Mouse (Mus musculus) kidney, adult 9 months (tissue): ENCODE results near the gene E130218I03Rik.

ENCODE experiments used
- DNase-seq: peaks from one replicate; pipeline ENCODE4 v3.0.0; 2022

The E130218I03Rik gene

DNA sequence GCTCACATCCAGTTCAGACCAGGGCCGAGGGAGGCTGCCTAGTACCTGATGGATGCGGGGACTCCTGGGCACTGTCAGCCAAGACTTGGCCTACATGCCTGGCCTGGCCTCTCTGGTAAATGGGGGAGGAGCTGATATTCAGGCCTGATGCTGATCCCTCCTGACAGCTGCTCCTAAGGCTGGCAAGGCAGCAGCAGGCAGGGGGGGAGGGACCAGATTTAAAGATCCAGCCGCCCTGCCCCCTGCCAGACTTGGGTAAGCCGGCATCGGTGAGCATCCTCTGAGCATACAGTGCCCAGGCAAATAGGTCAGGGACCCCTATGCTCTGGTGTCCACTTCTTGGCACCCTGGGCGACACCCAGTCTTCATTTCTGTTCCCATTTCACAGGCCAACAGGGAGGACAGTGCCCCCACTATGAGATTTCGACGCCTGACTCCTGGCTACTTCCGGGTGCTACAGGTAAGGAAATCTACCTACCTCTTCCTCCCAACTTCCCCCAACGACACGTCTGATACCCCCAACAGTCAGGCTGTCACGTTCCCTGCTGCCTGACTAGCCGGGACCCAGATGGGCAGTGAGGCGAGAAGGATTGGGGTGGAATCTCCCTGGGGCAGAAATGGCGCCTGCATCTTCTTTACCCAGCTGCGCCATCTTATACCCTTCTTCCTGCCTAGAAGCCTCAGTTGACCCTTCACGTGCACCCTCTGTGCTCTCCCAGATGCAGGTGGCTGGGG is at the start of gene E130218I03Rik:
Gene E130218I03Rik, plus strand, starts transcription at position 147 of the 735 bp plus-strand sequence.
- no peak for DNase-seq

DNA sequence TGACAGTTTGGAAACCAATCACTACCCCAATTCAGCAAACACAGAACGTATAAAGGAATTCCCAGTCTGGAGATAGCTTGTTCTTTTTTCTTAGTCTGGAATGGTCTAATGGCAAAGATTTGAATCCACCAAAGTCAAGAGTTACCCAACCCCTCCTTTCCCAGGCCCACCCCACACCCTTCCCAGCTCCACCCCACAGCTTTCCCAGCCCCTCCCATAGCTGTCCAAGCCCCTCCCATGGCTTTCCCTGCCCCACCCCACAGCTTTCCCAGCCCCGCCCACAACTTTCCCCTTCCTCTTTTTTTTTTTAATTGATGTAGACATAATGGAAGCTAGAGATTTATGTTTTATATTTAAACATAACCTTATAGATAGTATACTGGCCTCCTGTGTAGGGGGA is 44.1 kb upstream of the E130218I03Rik start:
- no peak for DNase-seq

- no peak for DNase-seq
Observed at GRCm38 (mm10) chr4:134202904-134203303, 40.6 kb upstream of the E130218I03Rik start, which contains the start of gene Gm7534. Gm7534 (minus strand) TSS chr4:134203004.

- DNase-seq: no peak
Observed at GRCm38 (mm10) chr4:134203340-134203896, 40.0 kb upstream of the E130218I03Rik start.

GRCm38 (mm10) chr4:134206488-134207053 is 36.9 kb upstream of the E130218I03Rik start:
- no peak for DNase-seq

DNA sequence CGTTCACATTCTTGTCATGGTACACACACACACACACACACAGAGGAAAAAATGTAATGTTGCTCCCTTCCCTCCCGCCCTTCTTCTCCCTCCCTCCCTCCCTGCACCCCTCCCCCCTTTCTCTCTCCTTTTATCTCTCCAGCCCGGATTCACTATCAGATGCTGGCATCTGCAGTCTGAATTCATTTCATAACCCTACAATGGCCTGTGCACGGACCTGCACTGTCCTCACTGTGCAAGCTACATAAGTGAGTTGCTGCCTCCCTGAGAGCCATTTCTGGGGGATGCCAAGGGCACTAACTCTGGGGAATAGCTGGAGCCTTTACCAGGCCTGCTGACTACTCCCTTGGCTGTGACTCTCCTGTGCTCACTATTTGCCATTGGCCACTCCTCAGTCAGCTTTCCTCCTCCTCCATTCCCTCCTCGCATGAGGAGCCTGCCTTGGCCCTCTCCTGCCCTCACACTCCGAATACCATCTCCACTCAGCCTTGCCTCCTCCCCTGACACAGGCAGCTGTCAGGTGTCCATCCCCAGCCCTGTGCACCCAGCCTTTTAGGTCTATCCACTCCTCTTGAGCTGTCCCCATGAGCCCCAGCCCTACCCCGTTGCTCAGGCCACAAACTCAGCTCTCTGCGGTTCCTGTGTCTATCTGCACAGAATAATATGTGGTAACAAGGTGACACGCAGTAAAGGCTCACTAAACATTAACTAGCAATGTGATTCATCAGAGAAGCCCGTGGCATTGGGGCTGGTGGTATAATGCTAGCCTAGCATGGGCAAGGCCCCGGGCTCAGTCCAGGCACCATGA is 20.5 kb upstream of the E130218I03Rik start:
- DNase-seq: peak; percentile 45

GRCm38 (mm10) chr4:134227194-134227593 is 16.3 kb upstream of the E130218I03Rik start, which contains the start of gene Catsper4:
Catsper4 (minus strand) TSS chr4:134227383.
- DNase-seq: no peak

GRCm38 (mm10) chr4:134230431-134230830 is 13.0 kb upstream of the E130218I03Rik start:
- DNase-seq: peak; percentile 65

DNA sequence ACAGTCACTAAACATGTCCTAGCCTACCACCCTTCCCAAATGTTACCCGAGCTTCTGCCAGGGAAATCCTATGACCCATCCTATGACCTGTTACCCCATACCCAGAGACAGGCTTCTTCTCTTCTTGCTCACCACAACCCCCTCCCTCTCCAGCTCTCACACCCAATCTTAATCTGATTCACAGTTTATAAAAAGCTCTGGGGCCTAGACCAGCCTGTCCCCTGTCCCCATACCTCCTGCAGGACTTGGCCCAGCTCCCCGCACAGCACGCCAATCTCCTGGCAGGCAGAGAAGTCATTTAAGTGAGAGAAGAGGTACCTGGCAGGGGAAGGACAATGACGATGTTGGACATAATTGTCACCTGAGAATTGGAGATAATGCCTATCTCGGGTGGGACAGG is 8.6 kb upstream of the E130218I03Rik start:
- DNase-seq: no peak

GRCm38 (mm10) chr4:134237582-134238278 is 5.7 kb upstream of the E130218I03Rik start:
- no peak for DNase-seq

DNA sequence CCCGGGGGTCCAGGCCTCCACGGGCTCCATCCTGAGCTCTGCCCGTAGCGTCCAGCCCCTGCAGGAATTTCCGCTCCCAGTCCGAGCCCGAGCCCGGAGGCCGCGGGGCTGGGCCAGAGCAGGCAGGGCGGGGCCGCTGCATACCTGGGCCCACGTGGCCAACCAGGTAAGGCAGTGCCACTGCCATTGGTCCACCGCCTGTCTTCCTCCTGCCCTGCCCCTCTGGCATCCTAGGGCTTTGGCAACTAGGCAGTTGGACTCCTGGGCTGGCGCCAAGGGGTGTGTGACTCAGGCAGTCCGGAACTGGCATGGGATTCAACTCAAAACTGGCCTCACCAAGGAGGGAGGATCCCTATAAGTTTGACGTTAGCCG is 5.2 kb upstream of the E130218I03Rik start, which contains the start of gene Cnksr1:
Gene Cnksr1, minus strand, starts transcription at position 121 of the 373 bp plus-strand sequence.
- peak; percentile 96 for DNase-seq

GRCm38 (mm10) chr4:134238686-134239085 is 4.8 kb upstream of the E130218I03Rik start:
- no peak for DNase-seq

DNA sequence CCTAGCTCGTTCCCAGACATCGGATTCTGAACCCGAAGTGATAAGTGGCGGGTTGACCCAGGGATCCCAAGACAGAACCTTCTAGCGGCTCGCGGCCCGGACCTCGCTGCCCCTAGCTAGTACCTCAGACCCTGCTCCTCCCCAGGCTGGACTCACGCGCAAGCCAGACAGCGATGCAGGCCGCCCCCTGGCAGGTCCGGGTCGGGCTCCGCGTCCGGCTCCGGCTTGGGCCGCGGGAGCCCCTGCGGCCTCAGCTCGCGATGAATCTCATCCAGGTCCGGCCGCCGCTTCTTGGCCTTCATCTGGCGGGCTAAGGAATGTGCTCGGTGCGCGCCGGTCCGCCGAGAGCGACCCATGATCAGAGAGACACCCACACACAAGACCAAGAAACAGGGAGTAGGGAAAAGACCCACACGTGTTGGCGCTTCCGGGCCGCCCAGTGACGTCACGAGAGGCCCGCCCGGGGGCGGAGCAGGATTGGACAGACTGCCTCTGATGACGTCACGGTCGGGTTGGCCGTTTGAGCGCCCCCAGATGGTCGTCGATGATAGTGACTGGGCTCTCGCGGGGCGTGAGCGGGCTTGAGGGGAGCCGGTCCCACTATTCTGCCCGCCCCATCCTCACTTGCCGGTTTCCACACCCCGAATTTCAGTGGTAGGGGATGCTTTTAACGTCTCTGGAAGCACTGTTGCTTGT is 1.8 kb downstream of the E130218I03Rik start, which contains the start of gene Zfp593:
Gene Zfp593, minus strand, starts transcription at position 445 of the 696 bp plus-strand sequence.
- peak; percentile 95 for DNase-seq

GRCm38 (mm10) chr4:134246256-134246655 is 2.8 kb downstream of the E130218I03Rik start:
- peak; percentile 58 for DNase-seq

- DNase-seq: peak; percentile 60
Observed at GRCm38 (mm10) chr4:134246719-134247258, 3.3 kb downstream of the E130218I03Rik start, which contains the start of gene Gm30191. Gm30191 (plus strand) TSS chr4:134246935.

GRCm38 (mm10) chr4:134249651-134250050 is 6.2 kb downstream of the E130218I03Rik start:
- DNase-seq: peak; percentile 64

GRCm38 (mm10) chr4:134250116-134250929 is 6.9 kb downstream of the E130218I03Rik start:
- no peak for DNase-seq

- DNase-seq: no peak
Observed at GRCm38 (mm10) chr4:134250930-134251240, 7.4 kb downstream of the E130218I03Rik start.

GRCm38 (mm10) chr4:134251241-134252130 is 8.0 kb downstream of the E130218I03Rik start:
- DNase-seq: no peak
